Mouse (Mus musculus) naive thymus-derived CD4-positive, alpha-beta T cell, adult 2 months (primary cell): ENCODE results near the gene Alpl.

Source experiments
- DNase-seq: peaks from one replicate; pipeline ENCODE4 v3.0.0-alpha.2; 2011; ENCODE audit warnings: low read depth

Gene Alpl

GRCm38 (mm10) chr4:137737760-137738159, 58.4 kb downstream of the Alpl start:
- DNase-seq: no peak

GRCm38 (mm10) chr4:137736220-137736701, 59.9 kb downstream of the Alpl start:
- no peak for DNase-seq

- DNase-seq: no peak
These were observed 62.7 kb downstream of the Alpl start for GRCm38 (mm10) chr4:137733459-137733858.

- DNase-seq: no peak
These were observed 63.2 kb downstream of the Alpl start for GRCm38 (mm10) chr4:137732962-137733361.

- no peak for DNase-seq
These were observed 63.8 kb downstream of the Alpl start for GRCm38 (mm10) chr4:137732361-137732760.

GRCm38 (mm10) chr4:137731891-137732290, 64.3 kb downstream of the Alpl start:
- DNase-seq: no peak

- DNase-seq: no peak
These were observed 65.4 kb downstream of the Alpl start for GRCm38 (mm10) chr4:137730757-137731156.

- peak; percentile 75 for DNase-seq
These were observed 66.0 kb downstream of the Alpl start for GRCm38 (mm10) chr4:137730134-137730533.

GRCm38 (mm10) chr4:137729155-137729855, 66.9 kb downstream of the Alpl start:
- DNase-seq: no peak

GRCm38 (mm10) chr4:137728399-137729154, 67.6 kb downstream of the Alpl start:
- no peak for DNase-seq

- DNase-seq: no peak
These were observed 68.5 kb downstream of the Alpl start for GRCm38 (mm10) chr4:137727506-137728187.

- DNase-seq: no peak
These were observed 69.3 kb downstream of the Alpl start for GRCm38 (mm10) chr4:137726739-137727505.

- no peak for DNase-seq
These were observed 70.5 kb downstream of the Alpl start for GRCm38 (mm10) chr4:137725541-137726145.

- peak; percentile 74 for DNase-seq
These were observed 71.4 kb downstream of the Alpl start for GRCm38 (mm10) chr4:137724766-137725165.

GRCm38 (mm10) chr4:137724212-137724611, 72.0 kb downstream of the Alpl start:
- DNase-seq: peak; percentile 21

GRCm38 (mm10) chr4:137723527-137723926, 72.7 kb downstream of the Alpl start:
- DNase-seq: no peak

- DNase-seq: peak; percentile 75
These were observed 73.3 kb downstream of the Alpl start for GRCm38 (mm10) chr4:137722692-137723427.

- DNase-seq: no peak
These were observed 74.0 kb downstream of the Alpl start for GRCm38 (mm10) chr4:137722230-137722629.

GRCm38 (mm10) chr4:137721563-137721962, 74.6 kb downstream of the Alpl start:
- DNase-seq: no peak

GRCm38 (mm10) chr4:137719378-137720077, 76.7 kb downstream of the Alpl start:
- no peak for DNase-seq
